Mouse (Mus musculus): ENCODE results near the gene Bcl2l10.

DNA sequence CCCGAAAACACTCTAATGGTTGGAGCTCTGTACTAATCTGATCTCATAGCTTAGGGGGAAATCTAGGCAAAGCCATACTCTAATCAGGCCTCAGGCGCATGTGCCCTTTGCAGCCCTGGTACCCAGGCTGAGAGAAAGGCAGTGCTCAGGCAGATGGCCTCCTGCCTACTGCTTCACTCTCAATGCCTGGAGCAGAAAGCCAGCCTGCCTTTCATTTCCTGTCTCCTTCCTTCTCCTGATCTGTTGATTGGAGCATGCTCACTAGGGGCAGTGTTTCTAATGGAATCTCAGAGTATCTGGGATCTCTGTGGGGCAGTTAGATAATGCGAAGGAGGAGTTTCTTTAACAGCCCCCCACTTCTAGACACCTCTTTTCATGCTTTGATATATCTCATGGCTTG is 28.2 kb upstream of the Bcl2l10 start:
- TF ChIP-seq CTCF (IDR thresholded peaks at IDR 0.05; ENCODE audit: low read depth, low read length), result no peak
- no peak for TF ChIP-seq POLR2A (IDR thresholded peaks at IDR 0.05; ENCODE audit: borderline replicate concordance, low read depth, low read length)

All from bone marrow macrophage, adult 2 months (primary cell).